Mouse (Mus musculus) kidney, adult 9 months (tissue): ENCODE measurements at regions not wholly inside any gene's neighbourhood (a gene's known extent, or its start where the extent isn't known, plus 50 kb on each side); places are given as distances from the start of the nearest gene placed in this dataset.

ENCODE experiments used
- DNase-seq: peaks from one replicate; pipeline ENCODE4 v3.0.0; 2022

- no peak for DNase-seq
Measured at GRCm38 (mm10) chr9:41273839-41274271, 112.4 kb upstream of the Ubash3b start.

- no peak for DNase-seq
Measured at GRCm38 (mm10) chr9:41273171-41273781, 111.8 kb upstream of the Ubash3b start.

- no peak for DNase-seq
Measured at GRCm38 (mm10) chr9:41272596-41272995, 111.1 kb upstream of the Ubash3b start.

- DNase-seq, result no peak
Measured at GRCm38 (mm10) chr9:41268112-41268511, 106.6 kb upstream of the Ubash3b start.

GRCm38 (mm10) chr9:41264485-41264884 is 103.0 kb upstream of the Ubash3b start:
- no peak for DNase-seq

GRCm38 (mm10) chr9:41257244-41257643 is 95.7 kb upstream of the Ubash3b start:
- no peak for DNase-seq

GRCm38 (mm10) chr9:41242372-41242771 is 80.9 kb upstream of the Ubash3b start:
- DNase-seq, result no peak

GRCm38 (mm10) chr9:41239097-41239451 is 77.6 kb upstream of the Ubash3b start:
- DNase-seq, result no peak

- DNase-seq, result no peak
Measured at GRCm38 (mm10) chr9:41238395-41239096, 77.0 kb upstream of the Ubash3b start.

GRCm38 (mm10) chr9:41237265-41237664 is 75.8 kb upstream of the Ubash3b start:
- no peak for DNase-seq

GRCm38 (mm10) chr9:41229225-41229582 is 67.7 kb upstream of the Ubash3b start:
- no peak for DNase-seq

GRCm38 (mm10) chr9:41228425-41229224 is 67.1 kb upstream of the Ubash3b start:
- peak; percentile 90 for DNase-seq

GRCm38 (mm10) chr9:41223406-41223805 is 61.9 kb upstream of the Ubash3b start:
- no peak for DNase-seq

GRCm38 (mm10) chr9:41222346-41223015 is 61.0 kb upstream of the Ubash3b start:
- DNase-seq, result no peak

- no peak for DNase-seq
Measured at GRCm38 (mm10) chr9:41221110-41221790, 59.8 kb upstream of the Ubash3b start.

GRCm38 (mm10) chr9:41220105-41220669 is 58.7 kb upstream of the Ubash3b start:
- DNase-seq, result no peak

GRCm38 (mm10) chr9:41218702-41219101 is 57.2 kb upstream of the Ubash3b start:
- no peak for DNase-seq

- no peak for DNase-seq
Measured at GRCm38 (mm10) chr9:41216248-41216647, 54.8 kb upstream of the Ubash3b start.

GRCm38 (mm10) chr9:41215026-41215425 is 53.5 kb upstream of the Ubash3b start:
- DNase-seq, result no peak

GRCm38 (mm10) chr9:41212943-41213529 is 51.5 kb upstream of the Ubash3b start:
- peak; percentile 5 for DNase-seq

- peak; percentile 64 for DNase-seq
Measured at GRCm38 (mm10) chr9:41212303-41212901, 50.9 kb upstream of the Ubash3b start.
